Mouse (Mus musculus): ENCODE data around the gene Cic. TPM values are rescaled to one million over a fixed set of nuclear protein-coding genes. Genes with fewer than 3 reads are reported as not detected.

The Cic gene
- polyA plus RNA-seq, 1 experiment from 2014 or later, result 27.0 TPM

- H3K4me3 ChIP-seq (ENCODE audit: low read depth, low read length), result peak overlapping the region; percentile 84
- 3% methylated on average over 30 of the region's 30 CpGs for WGBS
- peak overlapping the region; percentile 38 for H3K4me2 ChIP-seq (ENCODE audit: low read depth, low read length)
- H3K4me1 ChIP-seq (ENCODE audit: control insufficient read depth, insufficient read depth, low read length), result no peaks in the 10 kb centered on the region; the same call in 1 of the 2 replicates
- H3K27me3 ChIP-seq (ENCODE audit: control insufficient read depth, insufficient read depth, low read length), result no peaks in the 10 kb centered on the region
- DNase-seq (ENCODE audit: low spot score) (peak; percentile 92), ATAC-seq (replicated peaks; ENCODE audit: insufficient number of reproducible peaks, low FRiP score, low TSS enrichment, low read depth) (peak; percentile 42)
- H3K36me3 ChIP-seq (replicated peaks; ENCODE audit: control insufficient read depth, insufficient read depth, low read depth, low read length), result no peaks in the 10 kb centered on the region; the same call in none of the 2 replicates
- no peak overlapping the region for H3K27ac ChIP-seq (replicated peaks; ENCODE audit: low read depth, low read length)
- H3K9ac ChIP-seq (replicated peaks; ENCODE audit: low read length), result no peak overlapping the region
- no peaks in the 10 kb centered on the region for H3K9me3 ChIP-seq (replicated peaks; ENCODE audit: control insufficient read depth, low read length)
These were observed 28.5 kb upstream of the Cic start for GRCm38 (mm10) chr7:25238829-25239623.

- H3K4me1 ChIP-seq (ENCODE audit: control insufficient read depth, insufficient read depth, low read length), result no peaks in the 10 kb centered on the region; the same call in 1 of the 2 replicates
- H3K4me3 ChIP-seq (ENCODE audit: low read depth, low read length), result no peak overlapping the region
- no peak overlapping the region for H3K27ac ChIP-seq (replicated peaks; ENCODE audit: low read depth, low read length)
- no peaks in the 10 kb centered on the region for H3K9me3 ChIP-seq (replicated peaks; ENCODE audit: control insufficient read depth, low read length)
- H3K4me2 ChIP-seq (ENCODE audit: low read depth, low read length), result no peak overlapping the region
- no peak overlapping the region; the same call in 1 of the 2 replicates for H3K9ac ChIP-seq (replicated peaks; ENCODE audit: low read length)
- WGBS, result 71% methylated on average over 7 of the region's 7 CpGs
- H3K36me3 ChIP-seq (replicated peaks; ENCODE audit: control insufficient read depth, insufficient read depth, low read depth, low read length), result peaks cover 10% of the 10 kb centered on the region
- DNase-seq (ENCODE audit: low spot score) (no peak), ATAC-seq (replicated peaks; ENCODE audit: insufficient number of reproducible peaks, low FRiP score, low TSS enrichment, low read depth) (no peak)
- no peaks in the 10 kb centered on the region for H3K27me3 ChIP-seq (ENCODE audit: control insufficient read depth, insufficient read depth, low read length)
These were observed 26.9 kb upstream of the Cic start for GRCm38 (mm10) chr7:25240631-25241030.

- Histone ChIP-seq H3K4me2 (ENCODE audit: low read depth, low read length) (no peak overlapping the region), H3K4me1 (ENCODE audit: control insufficient read depth, insufficient read depth, low read length) (no peaks in the 10 kb centered on the region; the same call in 1 of the 2 replicates), H3K9ac (replicated peaks; ENCODE audit: low read length) (no peak overlapping the region), H3K4me3 (ENCODE audit: low read depth, low read length) (no peak overlapping the region), H3K27me3 (ENCODE audit: control insufficient read depth, insufficient read depth, low read length) (no peaks in the 10 kb centered on the region), H3K9me3 (replicated peaks; ENCODE audit: control insufficient read depth, low read length) (no peaks in the 10 kb centered on the region), H3K36me3 (replicated peaks; ENCODE audit: control insufficient read depth, insufficient read depth, low read depth, low read length) (peaks cover 10% of the 10 kb centered on the region), H3K27ac (replicated peaks; ENCODE audit: low read depth, low read length) (no peak overlapping the region)
- ATAC-seq (replicated peaks; ENCODE audit: insufficient number of reproducible peaks, low FRiP score, low TSS enrichment, low read depth), result no peak
- DNase-seq (ENCODE audit: low spot score), result peak; percentile 56
- 35% methylated on average over 2 of the region's 2 CpGs for WGBS
These were observed 26.4 kb upstream of the Cic start for GRCm38 (mm10) chr7:25241062-25241461.

- Histone ChIP-seq H3K36me3 (replicated peaks; ENCODE audit: control insufficient read depth, insufficient read depth, low read depth, low read length) (peaks cover 10% of the 10 kb centered on the region), H3K4me3 (ENCODE audit: low read depth, low read length) (no peak overlapping the region), H3K4me1 (ENCODE audit: control insufficient read depth, insufficient read depth, low read length) (peaks cover 14% of the 10 kb centered on the region), H3K9me3 (replicated peaks; ENCODE audit: control insufficient read depth, low read length) (no peaks in the 10 kb centered on the region), H3K27ac (replicated peaks; ENCODE audit: low read depth, low read length) (no peak overlapping the region), H3K4me2 (ENCODE audit: low read depth, low read length) (no peak overlapping the region), H3K27me3 (ENCODE audit: control insufficient read depth, insufficient read depth, low read length) (no peaks in the 10 kb centered on the region), H3K9ac (replicated peaks; ENCODE audit: low read length) (no peak overlapping the region)
- ATAC-seq (replicated peaks; ENCODE audit: insufficient number of reproducible peaks, low FRiP score, low TSS enrichment, low read depth), result no peak
- no peak for DNase-seq (ENCODE audit: low spot score)
- 95% methylated on average over 4 of the region's 4 CpGs for WGBS
These were observed 24.1 kb upstream of the Cic start for GRCm38 (mm10) chr7:25243361-25243760.

- Histone ChIP-seq H3K4me2 (ENCODE audit: low read depth, low read length) (no peak overlapping the region), H3K27me3 (ENCODE audit: control insufficient read depth, insufficient read depth, low read length) (no peaks in the 10 kb centered on the region), H3K4me3 (ENCODE audit: low read depth, low read length) (no peak overlapping the region), H3K36me3 (replicated peaks; ENCODE audit: control insufficient read depth, insufficient read depth, low read depth, low read length) (peaks cover 10% of the 10 kb centered on the region), H3K9me3 (replicated peaks; ENCODE audit: control insufficient read depth, low read length) (no peaks in the 10 kb centered on the region), H3K27ac (replicated peaks; ENCODE audit: low read depth, low read length) (no peak overlapping the region), H3K4me1 (ENCODE audit: control insufficient read depth, insufficient read depth, low read length) (peaks cover 14% of the 10 kb centered on the region), H3K9ac (replicated peaks; ENCODE audit: low read length) (no peak overlapping the region)
- 89% methylated on average over 29 of the region's 30 CpGs for WGBS
- DNase-seq (ENCODE audit: low spot score) (no peak), ATAC-seq (replicated peaks; ENCODE audit: insufficient number of reproducible peaks, low FRiP score, low TSS enrichment, low read depth) (no peak)
These were observed 22.7 kb upstream of the Cic start for GRCm38 (mm10) chr7:25244562-25245369.

GRCm38 (mm10) chr7:25246079-25246758, 21.3 kb upstream of the Cic start:
- Histone ChIP-seq H3K36me3 (replicated peaks; ENCODE audit: control insufficient read depth, insufficient read depth, low read depth, low read length) (peaks cover 10% of the 10 kb centered on the region), H3K4me3 (ENCODE audit: low read depth, low read length) (no peak overlapping the region), H3K9ac (replicated peaks; ENCODE audit: low read length) (peak overlapping the region; percentile 5), H3K4me1 (ENCODE audit: control insufficient read depth, insufficient read depth, low read length) (peaks cover 14% of the 10 kb centered on the region), H3K4me2 (ENCODE audit: low read depth, low read length) (peak overlapping the region; percentile 95), H3K9me3 (replicated peaks; ENCODE audit: control insufficient read depth, low read length) (no peaks in the 10 kb centered on the region), H3K27me3 (ENCODE audit: control insufficient read depth, insufficient read depth, low read length) (no peaks in the 10 kb centered on the region), H3K27ac (replicated peaks; ENCODE audit: low read depth, low read length) (peak overlapping the region; percentile 48; the same call in 1 of the 2 replicates)
- DNase-seq (ENCODE audit: low spot score) (no peak), ATAC-seq (replicated peaks; ENCODE audit: insufficient number of reproducible peaks, low FRiP score, low TSS enrichment, low read depth) (no peak)
- 61% methylated on average over 20 of the region's 20 CpGs for WGBS

GRCm38 (mm10) chr7:25246759-25247137, 20.8 kb upstream of the Cic start:
- 56% methylated on average over 4 of the region's 4 CpGs for WGBS
- ATAC-seq (replicated peaks; ENCODE audit: insufficient number of reproducible peaks, low FRiP score, low TSS enrichment, low read depth) (no peak), DNase-seq (ENCODE audit: low spot score) (no peak)
- no peaks in the 10 kb centered on the region for H3K27me3 ChIP-seq (ENCODE audit: control insufficient read depth, insufficient read depth, low read length)
- H3K4me2 ChIP-seq (ENCODE audit: low read depth, low read length), result peak overlapping the region; percentile 95
- peaks cover 14% of the 10 kb centered on the region for H3K4me1 ChIP-seq (ENCODE audit: control insufficient read depth, insufficient read depth, low read length)
- H3K9me3 ChIP-seq (replicated peaks; ENCODE audit: control insufficient read depth, low read length), result no peaks in the 10 kb centered on the region
- H3K9ac ChIP-seq (replicated peaks; ENCODE audit: low read length), result peak overlapping the region; percentile 5
- peak overlapping the region; percentile 12 for H3K4me3 ChIP-seq (ENCODE audit: low read depth, low read length)
- H3K36me3 ChIP-seq (replicated peaks; ENCODE audit: control insufficient read depth, insufficient read depth, low read depth, low read length), result peaks cover 10% of the 10 kb centered on the region
- H3K27ac ChIP-seq (replicated peaks; ENCODE audit: low read depth, low read length), result peak overlapping the region; percentile 48; the same call in 1 of the 2 replicates
